Mouse (Mus musculus): ENCODE results near the gene Slc35c1. TPM values are rescaled to one million over a fixed set of nuclear protein-coding genes. Genes with fewer than 3 reads are reported as not detected.

Slc35c1 gene
- polyA plus RNA-seq, 1 experiment from 2014 or later = 8.6 TPM

- no peaks in the 10 kb centered on the region for H3K36me3 ChIP-seq (ENCODE audit: control insufficient read depth, insufficient read depth, low read length)
- H3K27me3 ChIP-seq (ENCODE audit: control insufficient read depth, insufficient read depth, low read length) = no peaks in the 10 kb centered on the region
- H3K4me1 ChIP-seq (ENCODE audit: control insufficient read depth, insufficient read depth, low read length) = peaks cover 45% of the 10 kb centered on the region
- no peak overlapping the region for H3K9ac ChIP-seq (ENCODE audit: low read depth, low read length)
- WGBS (ENCODE audit: insufficient replicate concordance) = 65% methylated on average over 2 of the region's 2 CpGs
- no peak for ATAC-seq (replicated peaks; ENCODE audit: insufficient number of reproducible peaks, low FRiP score, low TSS enrichment)
- no peak overlapping the region for H3K4me2 ChIP-seq
- H3K4me3 ChIP-seq (ENCODE audit: low read depth, low read length) = no peak overlapping the region
- no peak overlapping the region for H3K27ac ChIP-seq (ENCODE audit: low read depth, low read length)
- no peaks in the 10 kb centered on the region for H3K9me3 ChIP-seq (replicated peaks; ENCODE audit: control insufficient read depth, low read length)
Observed at GRCm38 (mm10) chr2:92430089-92430488, 30.2 kb downstream of the Slc35c1 start.

GRCm38 (mm10) chr2:92427882-92428281 is 32.5 kb downstream of the Slc35c1 start:
- peaks cover 59% of the 10 kb centered on the region for H3K4me1 ChIP-seq (ENCODE audit: control insufficient read depth, insufficient read depth, low read length)
- peak overlapping the region; percentile 42; the same call in 1 of the 2 replicates for H3K27ac ChIP-seq (ENCODE audit: low read depth, low read length)
- 55% methylated on average over 6 of the region's 6 CpGs for WGBS (ENCODE audit: insufficient replicate concordance)

DNA sequence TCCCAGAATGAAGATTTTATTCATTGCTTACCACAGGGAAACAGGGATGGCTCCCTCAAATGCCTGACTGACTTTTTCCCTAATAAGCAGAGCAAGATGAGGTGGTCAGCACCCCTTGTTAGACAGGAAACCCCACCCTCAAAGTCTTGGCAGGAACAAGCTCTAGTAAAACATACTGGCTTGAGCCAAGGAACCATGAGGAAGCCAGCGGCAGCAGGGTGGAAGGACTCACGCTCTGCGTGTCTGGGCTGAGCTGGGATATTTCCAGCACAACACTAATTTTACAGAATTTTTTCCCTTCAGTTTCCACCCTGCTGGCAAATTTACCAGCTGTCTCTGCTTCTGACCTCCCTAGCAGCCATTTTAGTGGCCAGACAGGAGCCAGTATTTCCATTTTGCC is 33.9 kb downstream of the Slc35c1 start:
- H3K4me1 ChIP-seq (ENCODE audit: control insufficient read depth, insufficient read depth, low read length) = peaks cover 46% of the 10 kb centered on the region
- 83% methylated on average over 3 of the region's 3 CpGs for WGBS (ENCODE audit: insufficient replicate concordance)
- no peaks in the 10 kb centered on the region for H3K9me3 ChIP-seq (replicated peaks; ENCODE audit: control insufficient read depth, low read length)
- H3K27me3 ChIP-seq (ENCODE audit: control insufficient read depth, insufficient read depth, low read length) = no peaks in the 10 kb centered on the region
- H3K4me3 ChIP-seq (ENCODE audit: low read depth, low read length) = no peak overlapping the region
- H3K27ac ChIP-seq (ENCODE audit: low read depth, low read length) = peak overlapping the region; percentile 1; the same call in 1 of the 2 replicates
- H3K36me3 ChIP-seq (ENCODE audit: control insufficient read depth, insufficient read depth, low read length) = peaks cover 11% of the 10 kb centered on the region
- ATAC-seq (replicated peaks; ENCODE audit: insufficient number of reproducible peaks, low FRiP score, low TSS enrichment) = no peak
- no peak overlapping the region for H3K9ac ChIP-seq (ENCODE audit: low read depth, low read length)
- H3K4me2 ChIP-seq = no peak overlapping the region

More at GRCm38 (mm10) chr2:92427882-92428281, 32.5 kb downstream of the Slc35c1 start:
- no peaks in the 10 kb centered on the region for H3K27me3 ChIP-seq (ENCODE audit: control insufficient read depth, insufficient read depth, low read length)
- H3K4me2 ChIP-seq = no peak overlapping the region
- H3K36me3 ChIP-seq (ENCODE audit: control insufficient read depth, insufficient read depth, low read length) = peaks cover 2% of the 10 kb centered on the region
- H3K9me3 ChIP-seq (replicated peaks; ENCODE audit: control insufficient read depth, low read length) = no peaks in the 10 kb centered on the region
- ATAC-seq (replicated peaks; ENCODE audit: insufficient number of reproducible peaks, low FRiP score, low TSS enrichment) = no peak
- H3K4me3 ChIP-seq (ENCODE audit: low read depth, low read length) = no peak overlapping the region
- H3K9ac ChIP-seq (ENCODE audit: low read depth, low read length) = no peak overlapping the region

DNA sequence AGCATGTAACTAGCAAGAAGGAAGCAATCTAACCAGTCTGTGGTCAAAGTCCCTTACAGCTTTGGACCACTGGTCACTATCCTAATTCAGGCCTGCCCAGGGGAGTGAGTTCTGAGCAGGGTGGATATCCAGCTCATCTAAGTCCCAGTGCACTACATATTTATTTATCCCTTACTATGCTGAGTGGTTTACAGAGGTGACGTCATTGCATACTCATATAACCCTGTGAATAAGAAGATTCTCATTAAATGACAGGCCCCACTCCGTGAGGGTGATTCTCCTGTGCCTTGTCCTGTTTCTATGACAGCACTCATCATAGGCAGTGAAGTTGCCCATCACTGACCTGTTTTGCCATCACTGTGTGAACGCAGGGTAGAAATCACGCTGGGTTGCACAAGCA is 35.0 kb downstream of the Slc35c1 start:
- no peak for ATAC-seq (replicated peaks; ENCODE audit: insufficient number of reproducible peaks, low FRiP score, low TSS enrichment)
- H3K27ac ChIP-seq (ENCODE audit: low read depth, low read length) = peak overlapping the region; percentile 88
- WGBS (ENCODE audit: insufficient replicate concordance) = 88% methylated on average over 4 of the region's 4 CpGs
- H3K4me2 ChIP-seq = no peak overlapping the region
- no peaks in the 10 kb centered on the region for H3K9me3 ChIP-seq (replicated peaks; ENCODE audit: control insufficient read depth, low read length)
- peaks cover 36% of the 10 kb centered on the region for H3K4me1 ChIP-seq (ENCODE audit: control insufficient read depth, insufficient read depth, low read length)
- no peak overlapping the region for H3K9ac ChIP-seq (ENCODE audit: low read depth, low read length)
- no peak overlapping the region for H3K4me3 ChIP-seq (ENCODE audit: low read depth, low read length)
- no peaks in the 10 kb centered on the region for H3K27me3 ChIP-seq (ENCODE audit: control insufficient read depth, insufficient read depth, low read length)
- peaks cover 11% of the 10 kb centered on the region for H3K36me3 ChIP-seq (ENCODE audit: control insufficient read depth, insufficient read depth, low read length)

- H3K27ac ChIP-seq (ENCODE audit: low read depth, low read length) = peak overlapping the region; percentile 88
- H3K4me2 ChIP-seq = no peak overlapping the region
- H3K9me3 ChIP-seq (replicated peaks; ENCODE audit: control insufficient read depth, low read length) = no peaks in the 10 kb centered on the region
- peaks cover 34% of the 10 kb centered on the region for H3K4me1 ChIP-seq (ENCODE audit: control insufficient read depth, insufficient read depth, low read length)
- 73% methylated on average over 9 of the region's 9 CpGs for WGBS (ENCODE audit: insufficient replicate concordance)
- H3K27me3 ChIP-seq (ENCODE audit: control insufficient read depth, insufficient read depth, low read length) = no peaks in the 10 kb centered on the region
- H3K9ac ChIP-seq (ENCODE audit: low read depth, low read length) = peak overlapping the region; percentile 22; the same call in 1 of the 2 replicates
- H3K4me3 ChIP-seq (ENCODE audit: low read depth, low read length) = no peak overlapping the region
- H3K36me3 ChIP-seq (ENCODE audit: control insufficient read depth, insufficient read depth, low read length) = peaks cover 11% of the 10 kb centered on the region
- 0 out of 2 replicates have a peak, but pooled peaks have one; percentile 6 for ATAC-seq (replicated peaks; ENCODE audit: insufficient number of reproducible peaks, low FRiP score, low TSS enrichment)
Observed at GRCm38 (mm10) chr2:92424462-92425308, 35.7 kb downstream of the Slc35c1 start.

GRCm38 (mm10) chr2:92423702-92424461 is 36.5 kb downstream of the Slc35c1 start:
- Histone ChIP-seq H3K27ac (ENCODE audit: low read depth, low read length) (peak overlapping the region; percentile 88), H3K36me3 (ENCODE audit: control insufficient read depth, insufficient read depth, low read length) (peaks cover 14% of the 10 kb centered on the region), H3K4me2 (no peak overlapping the region), H3K27me3 (ENCODE audit: control insufficient read depth, insufficient read depth, low read length) (no peaks in the 10 kb centered on the region), H3K4me1 (ENCODE audit: control insufficient read depth, insufficient read depth, low read length) (peaks cover 31% of the 10 kb centered on the region), H3K4me3 (ENCODE audit: low read depth, low read length) (no peak overlapping the region), H3K9ac (ENCODE audit: low read depth, low read length) (no peak overlapping the region; the same call in 1 of the 2 replicates), H3K9me3 (replicated peaks; ENCODE audit: control insufficient read depth, low read length) (no peaks in the 10 kb centered on the region)
- no peak; the same call in 1 of the 2 replicates for ATAC-seq (replicated peaks; ENCODE audit: insufficient number of reproducible peaks, low FRiP score, low TSS enrichment)
- WGBS (ENCODE audit: insufficient replicate concordance) = 84% methylated on average over 9 of the region's 9 CpGs

DNA sequence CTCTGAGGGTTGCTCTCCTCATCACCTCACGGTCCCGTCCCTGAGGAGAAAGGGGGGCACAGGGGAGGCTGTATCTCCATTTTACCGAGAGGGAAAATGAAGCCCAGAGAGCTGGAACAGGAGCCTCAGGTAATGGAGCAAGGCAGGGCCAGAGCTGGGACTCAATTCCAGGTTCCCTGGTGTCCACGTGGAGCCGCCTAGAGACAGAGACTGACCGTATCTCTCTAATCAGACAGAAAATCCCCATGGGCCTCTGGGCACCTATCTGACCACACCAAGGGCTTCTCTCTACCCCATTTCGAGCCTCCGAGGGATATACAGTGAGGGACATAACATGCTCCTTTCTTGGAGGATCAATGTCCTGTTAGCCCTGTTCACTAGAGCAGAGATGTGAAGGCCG is 37.2 kb downstream of the Slc35c1 start:
- no peak overlapping the region for H3K4me2 ChIP-seq
- H3K27me3 ChIP-seq (ENCODE audit: control insufficient read depth, insufficient read depth, low read length) = no peaks in the 10 kb centered on the region
- peaks cover 18% of the 10 kb centered on the region for H3K36me3 ChIP-seq (ENCODE audit: control insufficient read depth, insufficient read depth, low read length)
- peaks cover 29% of the 10 kb centered on the region for H3K4me1 ChIP-seq (ENCODE audit: control insufficient read depth, insufficient read depth, low read length)
- no peaks in the 10 kb centered on the region for H3K9me3 ChIP-seq (replicated peaks; ENCODE audit: control insufficient read depth, low read length)
- H3K9ac ChIP-seq (ENCODE audit: low read depth, low read length) = no peak overlapping the region
- 88% methylated on average over 9 of the region's 9 CpGs for WGBS (ENCODE audit: insufficient replicate concordance)
- ATAC-seq (replicated peaks; ENCODE audit: insufficient number of reproducible peaks, low FRiP score, low TSS enrichment) = no peak
- H3K27ac ChIP-seq (ENCODE audit: low read depth, low read length) = no peak overlapping the region
- no peak overlapping the region for H3K4me3 ChIP-seq (ENCODE audit: low read depth, low read length)

DNA sequence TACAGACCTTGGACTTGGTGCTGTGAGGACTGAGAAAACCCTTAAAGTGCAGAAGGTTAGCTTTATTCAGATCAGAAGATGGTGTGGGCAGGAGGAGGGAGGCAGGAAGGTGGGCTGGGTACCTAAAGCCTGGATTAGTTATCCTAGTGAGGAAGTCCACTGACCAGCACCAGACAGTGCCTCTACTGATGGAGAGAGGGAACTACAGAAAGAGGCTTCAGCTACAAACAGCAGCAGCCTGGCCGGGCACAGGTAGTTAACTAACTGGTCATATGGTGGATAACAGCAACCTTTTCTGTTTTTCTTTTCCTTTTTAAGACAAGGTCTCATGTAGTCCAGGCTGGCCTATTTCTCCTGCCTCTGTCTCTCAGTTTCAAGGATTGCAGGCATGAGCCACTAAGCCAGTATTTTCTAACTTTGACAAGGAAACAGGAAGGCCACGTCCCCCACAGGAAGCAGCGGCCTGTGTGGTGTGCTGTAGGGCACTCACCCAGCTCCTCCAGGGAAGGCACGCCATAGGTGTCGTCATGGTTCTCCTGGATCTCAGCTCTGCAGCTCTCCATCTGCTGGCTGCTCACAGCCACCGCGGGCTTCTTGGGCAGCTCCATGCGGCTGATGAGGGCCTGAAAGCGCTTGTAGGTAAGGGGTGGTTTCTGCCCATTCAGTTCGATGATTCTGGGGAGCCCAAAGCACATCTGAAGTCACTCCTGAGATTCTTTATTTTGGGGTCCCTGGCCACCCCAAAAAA is 37.8 kb downstream of the Slc35c1 start:
- peaks cover 18% of the 10 kb centered on the region for H3K36me3 ChIP-seq (ENCODE audit: control insufficient read depth, insufficient read depth, low read length)
- H3K9ac ChIP-seq (ENCODE audit: low read depth, low read length) = no peak overlapping the region
- H3K4me1 ChIP-seq (ENCODE audit: control insufficient read depth, insufficient read depth, low read length) = peaks cover 26% of the 10 kb centered on the region
- no peaks in the 10 kb centered on the region for H3K27me3 ChIP-seq (ENCODE audit: control insufficient read depth, insufficient read depth, low read length)
- no peak overlapping the region for H3K4me2 ChIP-seq
- no peaks in the 10 kb centered on the region for H3K9me3 ChIP-seq (replicated peaks; ENCODE audit: control insufficient read depth, low read length)
- WGBS (ENCODE audit: insufficient replicate concordance) = 66% methylated on average over 10 of the region's 10 CpGs
- ATAC-seq (replicated peaks; ENCODE audit: insufficient number of reproducible peaks, low FRiP score, low TSS enrichment) = no peak
- H3K4me3 ChIP-seq (ENCODE audit: low read depth, low read length) = no peak overlapping the region
- no peak overlapping the region for H3K27ac ChIP-seq (ENCODE audit: low read depth, low read length)

All from heart, embryonic 11.5 days (tissue).